Mouse (Mus musculus) embryonic facial prominence, embryonic 14.5 days (tissue): Measurements from ENCODE around the gene Vmn1r132. TPM values are rescaled to one million over a fixed set of nuclear protein-coding genes. Genes with fewer than 3 reads are reported as not detected.
"Not testable (repeated sequence)": the region's sequence is repeated elsewhere in the genome, so short reads cannot be mapped to it uniquely, and the experiment has no call there.

Experiments used
- ATAC-seq: fragments of 200-750 bp; cut with Nextera tagmentation; 2 replicates; pipeline ENCODE4 v1.8.0; 2017; ENCODE audit warnings: low read depth, moderate number of reproducible peaks, moderate TSS enrichment
- DNase-seq: peaks from one replicate; pipeline ENCODE4 v3.0.0-alpha.2; 2015; ENCODE audit warnings: low spot score
- H3K27ac ChIP-seq: fragments of 300-500 bp; sonication (generic); replicated peaks from 2 replicates; pipeline ENCODE4 v1.5.1; 2014; ENCODE audit warnings: low read depth, mild to moderate bottlenecking, low read length, moderate library complexity
- H3K27me3 ChIP-seq: fragments of 300-500 bp; sonication (generic); replicated peaks from 2 replicates; pipeline ENCODE4 v1.6.1; 2014; ENCODE audit warnings: low read length; ENCODE audit not compliant: control insufficient read depth, insufficient read depth
- H3K36me3 ChIP-seq: fragments of 300-500 bp; sonication (generic); 2 replicates; pipeline ENCODE4 v1.6.1; 2014; ENCODE audit warnings: low read length, mixed read lengths; ENCODE audit not compliant: control insufficient read depth, insufficient read depth
- H3K4me1 ChIP-seq: fragments of 300-500 bp; sonication (generic); 2 replicates; pipeline ENCODE4 v1.6.1; 2014; ENCODE audit warnings: antibody characterized with exemption, low read length; ENCODE audit not compliant: control insufficient read depth, insufficient read depth
- H3K4me2 ChIP-seq: fragments of 300-500 bp; sonication (generic); 2 replicates; pipeline ENCODE4 v1.6.1; 2014; ENCODE audit warnings: low read depth, mild to moderate bottlenecking, low read length, moderate library complexity, mixed read lengths
- H3K4me3 ChIP-seq: fragments of 300-500 bp; sonication (generic); 2 replicates; pipeline ENCODE4 v1.5.1; 2014; ENCODE audit warnings: low read depth, mild to moderate bottlenecking, low read length
- H3K9ac ChIP-seq: fragments of 300-500 bp; sonication (generic); 2 replicates; pipeline ENCODE4 v1.6.1; 2014; ENCODE audit warnings: low read depth, mild to moderate bottlenecking, low read length, moderate library complexity, mixed read lengths
- H3K9me3 ChIP-seq: fragments of 300-500 bp; sonication (generic); 2 replicates; pipeline ENCODE4 v1.6.1; 2016; ENCODE audit warnings: low read length; ENCODE audit not compliant: control insufficient read depth
- WGBS: fragments of 180-500 bp; shearing (Covaris S2); extraction: QIAGEN DNeasy Blood & Tissue Kit; methylation state at CpG from one replicate; pipeline ENCODE4 v1.1.7; 2014; 5-methylcytosine and 5-hydroxymethylcytosine counted together
- polyA plus RNA-seq: library from polyadenylated mRNA; unstranded; fragments of >200 nt; fragmentation: Nextera tagmentation; extraction: Ambion mirVana; gene quantifications from 2 replicates; pipeline ENCODE4 v1.2.1, GENCODE M21; 2014

Vmn1r132 gene
- not detected in 2 replicates for polyA plus RNA-seq

- H3K9ac ChIP-seq, H3K27ac ChIP-seq, H3K4me1 ChIP-seq, ATAC-seq, H3K36me3 ChIP-seq, H3K4me3 ChIP-seq, H3K9me3 ChIP-seq, H3K27me3 ChIP-seq, H3K4me2 ChIP-seq, DNase-seq: not testable (repeated sequence)
- no CpG with 5 or more reads among the region's 3 CpGs for WGBS
These were observed at the start of gene Vmn1r132 for GRCm38 (mm10) chr7:21613792-21614191. Vmn1r132 (plus strand) TSS chr7:21614092.

Other genes with a start within 250 kb of the Vmn1r132 start
- gene Gm6882, start 181.3 kb upstream of the Vmn1r132 start, polyA plus RNA-seq, result not detected in 2 replicates
- not detected in 2 replicates for gene Vmn1r130, start 102.3 kb upstream of the Vmn1r132 start, polyA plus RNA-seq
- gene Vmn1r131, start 68.0 kb upstream of the Vmn1r132 start, polyA plus RNA-seq, result not detected in 2 replicates
- not detected in 2 replicates for gene Gm4175, start 147.4 kb downstream of the Vmn1r132 start, polyA plus RNA-seq
- gene Gm4177, start 182.6 kb downstream of the Vmn1r132 start, polyA plus RNA-seq, result not detected in 2 replicates
- gene Vmn1r135, start 218.3 kb downstream of the Vmn1r132 start, polyA plus RNA-seq, result not detected in 2 replicates
- not detected in 2 replicates for gene Gm5725, start 230.2 kb downstream of the Vmn1r132 start, polyA plus RNA-seq